Mouse (Mus musculus) kidney, embryonic 16.5 days (tissue): ENCODE data around the gene Rabl2. TPM values are rescaled to one million over a fixed set of nuclear protein-coding genes. Genes with fewer than 3 reads are reported as not detected.

Experiments used
- ATAC-seq: fragments of 200-750 bp; cut with Nextera tagmentation; 2 replicates; pipeline ENCODE4 v1.8.0; 2017; ENCODE audit warnings: moderate TSS enrichment; ENCODE audit not compliant: low FRiP score, low TSS enrichment
- H3K27ac ChIP-seq: fragments of 300-500 bp; sonication (generic); 2 replicates; pipeline ENCODE4 v1.5.1; 2014; ENCODE audit warnings: low read length
- H3K27me3 ChIP-seq: fragments of 300-500 bp; sonication (generic); 2 replicates; pipeline ENCODE4 v1.6.1; 2014; ENCODE audit warnings: low read length, control low read depth, mixed read lengths; ENCODE audit not compliant: insufficient read depth
- H3K36me3 ChIP-seq: fragments of 300-500 bp; sonication (generic); 2 replicates; pipeline ENCODE4 v1.6.1; 2014; ENCODE audit warnings: low read length, control low read depth, mixed read lengths; ENCODE audit not compliant: insufficient read depth
- H3K4me1 ChIP-seq: fragments of 300-500 bp; sonication (generic); 2 replicates; pipeline ENCODE4 v1.6.1; 2014; ENCODE audit warnings: low read length, control low read depth, mixed read lengths; ENCODE audit not compliant: insufficient read depth
- H3K4me2 ChIP-seq: fragments of 300-500 bp; sonication (generic); replicated peaks from 2 replicates; pipeline ENCODE4 v1.6.1; 2014; ENCODE audit warnings: low read depth, low read length
- H3K4me3 ChIP-seq: fragments of 300-500 bp; sonication (generic); 2 replicates; pipeline ENCODE4 v1.5.1; 2014; ENCODE audit warnings: mild to moderate bottlenecking, low read length
- H3K9ac ChIP-seq: fragments of 300-500 bp; sonication (generic); replicated peaks from 2 replicates; pipeline ENCODE4 v1.6.1; 2014; ENCODE audit warnings: low read length
- H3K9me3 ChIP-seq: fragments of 300-500 bp; sonication (generic); 2 replicates; pipeline ENCODE4 v1.6.1; 2016; ENCODE audit warnings: low read length, control low read depth
- WGBS: fragments of 180-500 bp; shearing (Covaris S2); extraction: QIAGEN DNeasy Blood & Tissue Kit; methylation state at CpG from one replicate; pipeline ENCODE4 v1.1.7; 2014; 5-methylcytosine and 5-hydroxymethylcytosine counted together
- polyA plus RNA-seq: library from polyadenylated mRNA; unstranded; fragments of >200 nt; fragmentation: Nextera tagmentation; extraction: Ambion mirVana; gene quantifications from 2 replicates; pipeline ENCODE4 v1.2.1, GENCODE M21; 2015

Gene Rabl2
- polyA plus RNA-seq, 1 experiment from 2014 or later, result 56.1 TPM

DNA sequence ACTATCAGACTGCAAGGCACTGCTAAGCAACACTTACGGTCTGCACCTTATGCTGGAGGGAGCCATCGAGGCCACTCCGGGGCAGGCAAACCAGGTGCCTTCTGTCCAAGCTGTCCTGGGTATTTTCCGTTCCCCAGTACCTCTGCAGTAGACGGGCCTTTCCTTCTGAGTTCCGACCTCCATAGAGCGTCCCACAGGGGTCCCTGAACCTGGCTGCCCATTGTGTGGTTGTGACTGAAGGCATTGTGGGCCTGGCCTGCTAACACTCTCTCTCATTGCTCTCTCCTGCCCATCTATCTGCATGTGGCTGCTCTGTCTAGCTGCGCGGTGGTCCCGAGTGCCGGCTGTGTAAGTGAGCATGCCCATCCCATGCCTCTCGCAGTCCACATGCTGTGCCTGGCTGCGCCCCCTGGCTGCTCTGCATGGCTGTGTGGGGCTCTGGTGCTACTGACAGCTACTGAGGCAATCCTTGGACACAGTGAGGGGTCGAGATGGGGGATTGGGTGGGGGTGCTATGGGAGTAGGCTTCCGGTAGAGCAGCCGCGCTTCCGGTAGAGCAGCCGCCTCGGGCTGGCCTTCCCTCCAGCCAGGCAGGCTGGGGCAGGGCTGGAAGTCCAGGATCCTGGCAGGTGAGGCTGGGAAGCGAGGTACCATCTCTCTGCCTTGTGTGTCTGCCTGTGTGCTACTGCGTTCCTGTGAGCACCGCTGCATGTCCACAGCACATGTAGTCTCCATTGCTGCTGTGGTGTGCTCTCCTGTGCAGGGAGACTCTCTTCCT, 35.1 kb downstream of the Rabl2 start:
- peak overlapping the region; percentile 54 for H3K4me2 ChIP-seq
- H3K9me3 ChIP-seq, result no peaks in the 10 kb centered on the region
- H3K4me3 ChIP-seq, result peak overlapping the region; percentile 17
- WGBS, result 23% methylated on average over 23 of the region's 23 CpGs
- H3K27me3 ChIP-seq, result peaks cover 33% of the 10 kb centered on the region
- peak; percentile 41 for ATAC-seq
- H3K9ac ChIP-seq, result no peak overlapping the region
- H3K27ac ChIP-seq, result no peak overlapping the region
- peaks cover 25% of the 10 kb centered on the region for H3K4me1 ChIP-seq
- no peaks in the 10 kb centered on the region for H3K36me3 ChIP-seq

DNA sequence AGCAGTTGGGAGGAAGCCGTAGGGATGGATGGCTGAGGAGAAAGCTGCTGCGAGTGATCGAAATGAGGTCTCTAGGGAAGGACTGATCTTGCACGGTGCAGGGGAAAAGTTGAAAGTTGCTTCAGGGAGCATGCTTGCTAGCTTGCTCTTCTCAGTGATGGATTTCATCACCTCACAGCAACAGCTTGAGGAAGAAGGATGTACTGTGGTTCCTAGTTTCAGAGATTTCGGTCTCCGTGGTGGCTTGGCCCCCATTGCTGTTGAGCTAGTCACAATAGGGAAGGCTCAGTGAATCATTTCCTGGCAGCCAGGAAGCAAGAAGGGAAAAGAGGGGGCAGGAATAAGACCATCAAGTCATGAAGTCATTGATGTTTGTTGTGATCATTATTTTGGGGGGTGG, 36.1 kb downstream of the Rabl2 start:
- peaks cover 33% of the 10 kb centered on the region for H3K27me3 ChIP-seq
- WGBS, result 82% methylated on average over 6 of the region's 6 CpGs
- H3K36me3 ChIP-seq, result no peaks in the 10 kb centered on the region

DNA sequence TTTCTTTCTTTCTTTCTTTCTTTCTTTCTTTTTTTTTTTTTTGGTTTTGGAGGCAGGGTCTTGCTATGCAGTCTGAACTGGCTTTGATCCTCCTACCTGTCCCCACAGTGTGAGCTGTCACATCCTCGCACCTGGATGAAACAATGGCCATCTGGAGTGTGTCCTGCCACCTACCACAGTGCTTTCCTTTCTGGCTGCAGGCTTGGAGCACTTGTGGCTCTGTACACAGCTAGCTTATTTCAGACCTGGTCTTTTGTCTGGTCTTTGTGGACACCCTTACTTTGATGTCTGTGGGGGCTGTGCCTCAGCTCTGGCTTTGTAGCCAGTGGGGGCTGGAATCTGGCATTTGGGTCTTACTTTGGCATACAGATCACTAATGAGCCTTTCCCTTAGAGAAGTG, 40.0 kb downstream of the Rabl2 start:
- Histone ChIP-seq H3K4me1 (peaks cover 17% of the 10 kb centered on the region), H3K4me2 (no peak overlapping the region), H3K27me3 (peaks cover 7% of the 10 kb centered on the region), H3K36me3 (peaks cover 3% of the 10 kb centered on the region; the same call in 1 of the 2 replicates), H3K9me3 (no peaks in the 10 kb centered on the region), H3K9ac (no peak overlapping the region), H3K4me3 (no peak overlapping the region), H3K27ac (no peak overlapping the region)
- 85% methylated on average over 1 of the region's 1 CpGs for WGBS
- ATAC-seq, result no peak

More for the DNA sequence above, 36.1 kb downstream of the Rabl2 start:
- H3K9me3 ChIP-seq, result no peaks in the 10 kb centered on the region
- no peak overlapping the region for H3K27ac ChIP-seq
- no peak for ATAC-seq
- H3K4me2 ChIP-seq, result no peak overlapping the region
- peaks cover 25% of the 10 kb centered on the region for H3K4me1 ChIP-seq
- no peak overlapping the region for H3K4me3 ChIP-seq
- H3K9ac ChIP-seq, result no peak overlapping the region

DNA sequence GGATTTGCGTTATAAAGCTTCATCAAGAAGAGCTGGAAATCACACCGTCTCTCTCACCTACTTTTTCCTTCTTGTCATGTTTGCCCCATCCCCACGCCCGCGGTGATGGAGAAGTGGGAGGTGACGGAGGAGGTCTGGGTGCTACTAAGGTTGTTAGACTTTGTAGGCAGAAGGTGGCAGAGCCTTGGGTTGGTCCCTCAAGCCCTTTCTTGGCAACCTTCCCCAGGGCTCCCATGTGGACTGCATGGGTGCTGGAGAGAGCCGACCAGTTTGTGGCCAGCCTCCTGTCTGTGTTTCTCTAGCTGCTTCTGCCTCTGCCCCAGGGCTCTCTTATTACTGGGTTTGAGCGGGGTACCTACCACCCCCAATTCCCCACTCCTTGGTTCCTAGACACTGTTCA, 41.2 kb downstream of the Rabl2 start:
- no peaks in the 10 kb centered on the region; the same call in 1 of the 2 replicates for H3K27me3 ChIP-seq
- 92% methylated on average over 8 of the region's 8 CpGs for WGBS
- no peak overlapping the region for H3K9ac ChIP-seq
- H3K27ac ChIP-seq, result no peak overlapping the region
- H3K9me3 ChIP-seq, result no peaks in the 10 kb centered on the region
- H3K4me3 ChIP-seq, result no peak overlapping the region
- H3K4me1 ChIP-seq, result peaks cover 12% of the 10 kb centered on the region
- no peak for ATAC-seq
- peaks cover 8% of the 10 kb centered on the region; the same call in 1 of the 2 replicates for H3K36me3 ChIP-seq
- no peak overlapping the region for H3K4me2 ChIP-seq

DNA sequence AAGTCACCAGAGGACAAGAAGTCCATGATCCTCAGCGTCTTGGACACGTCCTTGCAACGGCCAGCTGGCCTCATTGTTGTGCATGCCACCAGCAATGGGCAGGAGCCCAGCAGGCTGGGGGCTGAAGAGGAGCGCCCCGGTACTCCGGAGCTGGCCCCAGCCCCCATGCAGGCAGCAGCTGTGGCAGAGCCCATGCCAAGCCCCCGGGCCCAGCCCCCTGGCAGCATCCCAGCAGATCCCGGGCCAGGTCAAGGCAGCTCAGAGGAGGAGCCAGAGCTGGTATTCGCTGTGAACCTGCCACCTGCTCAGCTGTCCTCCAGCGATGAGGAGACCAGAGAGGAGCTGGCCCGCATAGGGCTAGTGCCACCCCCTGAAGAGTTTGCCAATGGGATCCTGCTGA, 42.9 kb downstream of the Rabl2 start:
- H3K27ac ChIP-seq, result no peak overlapping the region
- ATAC-seq, result peak; percentile 40; the same call in 1 of the 2 replicates
- peak overlapping the region; percentile 58; the same call in 1 of the 2 replicates for H3K9ac ChIP-seq
- H3K9me3 ChIP-seq, result no peaks in the 10 kb centered on the region
- H3K36me3 ChIP-seq, result peaks cover 12% of the 10 kb centered on the region; the same call in 1 of the 2 replicates
- 32% methylated on average over 11 of the region's 11 CpGs for WGBS
- no peaks in the 10 kb centered on the region; the same call in 1 of the 2 replicates for H3K27me3 ChIP-seq
- H3K4me3 ChIP-seq, result peak overlapping the region; percentile 45
- H3K4me1 ChIP-seq, result peaks cover 12% of the 10 kb centered on the region
- peak overlapping the region; percentile 62 for H3K4me2 ChIP-seq

DNA sequence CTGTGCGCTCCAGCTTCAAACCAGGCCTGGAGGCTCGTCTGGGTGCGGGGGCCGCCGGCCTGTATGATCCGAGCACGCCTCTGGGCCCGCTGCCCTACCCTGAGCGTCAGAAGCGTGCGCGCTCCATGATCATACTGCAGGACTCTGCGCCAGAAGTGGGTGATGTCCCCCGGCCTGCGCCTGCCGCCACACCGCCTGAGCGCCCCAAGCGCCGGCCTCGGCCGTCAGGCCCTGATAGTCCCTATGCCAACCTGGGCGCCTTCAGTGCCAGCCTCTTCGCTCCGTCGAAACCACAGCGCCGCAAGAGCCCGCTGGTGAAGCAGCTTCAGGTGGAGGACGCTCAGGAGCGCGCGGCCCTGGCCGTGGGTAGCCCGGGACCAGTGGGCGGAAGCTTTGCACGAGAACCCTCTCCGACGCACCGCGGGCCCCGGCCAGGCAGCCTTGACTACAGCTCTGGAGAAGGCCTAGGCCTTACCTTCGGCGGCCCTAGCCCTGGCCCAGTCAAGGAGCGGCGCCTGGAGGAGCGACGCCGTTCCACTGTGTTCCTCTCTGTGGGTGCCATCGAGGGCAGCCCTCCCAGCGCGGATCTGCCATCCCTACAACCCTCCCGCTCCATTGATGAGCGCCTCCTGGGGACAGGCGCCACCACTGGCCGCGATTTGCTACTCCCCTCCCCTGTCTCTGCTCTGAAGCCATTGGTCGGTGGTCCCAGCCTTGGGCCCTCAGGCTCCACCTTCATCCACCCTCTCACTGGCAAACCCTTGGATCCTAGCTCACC, 43.7 kb downstream of the Rabl2 start:
- no peaks in the 10 kb centered on the region for H3K9me3 ChIP-seq
- 15% methylated on average over 58 of the region's 58 CpGs for WGBS
- ATAC-seq, result peak; percentile 87

DNA sequence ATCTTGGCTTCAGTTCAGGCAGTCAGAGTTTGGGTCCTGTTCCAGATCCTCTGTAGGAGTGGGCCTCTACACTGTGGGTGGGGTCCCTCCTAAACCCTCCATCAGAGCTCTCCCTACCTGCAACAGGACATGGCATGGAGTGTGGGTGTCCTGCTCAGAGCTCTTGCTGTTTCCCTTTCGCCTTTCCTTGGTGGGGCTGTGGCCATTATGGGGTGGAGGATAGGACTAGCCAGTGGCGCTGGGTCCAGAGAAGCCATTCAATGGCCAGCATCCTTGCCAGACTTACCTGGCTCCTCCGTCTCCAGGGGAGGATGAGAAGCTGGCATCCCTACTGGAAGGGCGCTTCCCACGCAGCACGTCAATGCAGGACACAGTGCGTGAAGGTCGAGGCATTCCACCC, 44.4 kb downstream of the Rabl2 start:
- no peak for ATAC-seq
- H3K9me3 ChIP-seq, result no peaks in the 10 kb centered on the region
- no peak overlapping the region for H3K27ac ChIP-seq
- H3K27me3 ChIP-seq, result no peaks in the 10 kb centered on the region; the same call in 1 of the 2 replicates
- H3K9ac ChIP-seq, result peak overlapping the region; percentile 58; the same call in 1 of the 2 replicates
- peak overlapping the region; percentile 62 for H3K4me2 ChIP-seq
- peak overlapping the region; percentile 45 for H3K4me3 ChIP-seq
- peaks cover 12% of the 10 kb centered on the region for H3K4me1 ChIP-seq
- H3K36me3 ChIP-seq, result peaks cover 12% of the 10 kb centered on the region; the same call in 1 of the 2 replicates
- 55% methylated on average over 7 of the region's 8 CpGs for WGBS

More for the DNA sequence above, 43.7 kb downstream of the Rabl2 start:
- peak overlapping the region; percentile 45 for H3K4me3 ChIP-seq
- H3K27ac ChIP-seq, result no peak overlapping the region
- H3K27me3 ChIP-seq, result no peaks in the 10 kb centered on the region; the same call in 1 of the 2 replicates
- peaks cover 12% of the 10 kb centered on the region for H3K4me1 ChIP-seq
- peak overlapping the region; percentile 62 for H3K4me2 ChIP-seq
- peaks cover 12% of the 10 kb centered on the region; the same call in 1 of the 2 replicates for H3K36me3 ChIP-seq
- H3K9ac ChIP-seq, result peak overlapping the region; percentile 58

DNA sequence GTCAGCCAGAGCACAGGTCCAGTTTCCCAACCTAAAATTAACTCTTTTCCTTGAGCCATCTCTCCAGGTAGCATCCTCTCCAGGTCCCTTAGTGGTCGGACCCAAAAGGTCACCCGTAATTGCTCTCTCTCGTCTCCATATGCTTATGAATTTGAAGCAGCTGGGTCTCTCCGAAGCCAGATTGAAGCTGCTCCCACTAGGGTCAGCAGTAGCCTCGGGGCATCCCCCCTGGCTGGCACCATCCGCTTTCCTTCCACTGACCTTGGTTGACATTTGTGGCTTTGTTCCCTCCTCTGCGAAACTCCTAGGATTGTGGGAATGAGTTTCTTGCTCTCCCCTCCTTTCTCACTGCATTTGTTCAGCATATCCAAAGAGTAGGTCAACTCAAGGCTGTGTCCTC, 47.6 kb downstream of the Rabl2 start:
- Histone ChIP-seq H3K4me3 (no peak overlapping the region), H3K9me3 (no peaks in the 10 kb centered on the region), H3K4me2 (no peak overlapping the region), H3K9ac (no peak overlapping the region), H3K4me1 (peaks cover 12% of the 10 kb centered on the region), H3K27ac (no peak overlapping the region), H3K27me3 (no peaks in the 10 kb centered on the region; the same call in 1 of the 2 replicates), H3K36me3 (peaks cover 13% of the 10 kb centered on the region)
- WGBS, result 87% methylated on average over 7 of the region's 7 CpGs
- ATAC-seq, result no peak

DNA sequence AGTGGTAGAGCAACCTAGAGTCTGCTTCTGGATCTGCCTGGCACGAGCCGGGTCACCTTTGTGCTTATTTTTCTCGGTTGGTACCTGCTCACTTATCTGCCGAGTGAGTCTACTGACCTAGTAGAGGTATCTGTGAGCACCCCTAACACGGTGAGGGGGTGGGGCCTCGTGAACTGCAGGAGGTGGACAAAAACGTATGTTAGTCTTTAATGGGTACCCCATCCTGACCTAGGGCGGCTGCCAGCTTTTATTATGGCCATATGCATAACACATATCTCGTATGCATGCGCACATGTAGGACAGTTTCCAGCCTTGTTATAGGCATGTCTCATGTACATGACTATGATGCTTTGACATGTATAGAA, 57.9 kb downstream of the Rabl2 start:
- ATAC-seq, result no peak
- no peaks in the 10 kb centered on the region for H3K4me1 ChIP-seq
- no peaks in the 10 kb centered on the region for H3K9me3 ChIP-seq
- no peaks in the 10 kb centered on the region for H3K27me3 ChIP-seq
- no peak overlapping the region for H3K4me3 ChIP-seq
- no peak overlapping the region for H3K27ac ChIP-seq
- no peak overlapping the region for H3K9ac ChIP-seq
- 90% methylated on average over 10 of the region's 10 CpGs for WGBS
- no peaks in the 10 kb centered on the region for H3K36me3 ChIP-seq
- no peak overlapping the region for H3K4me2 ChIP-seq
